Mouse (Mus musculus) adrenal gland, adult (tissue): ENCODE results near the gene Qpct.

Source experiments
- DNase-seq, 2 experiments: peaks; one replicate each; pipeline ENCODE4 v3.0.0; 2022 to 2023; ENCODE audit warnings: low spot score in 1 of 2; ENCODE audit not compliant: inconsistent age in 2 of 2

Qpct gene

DNA sequence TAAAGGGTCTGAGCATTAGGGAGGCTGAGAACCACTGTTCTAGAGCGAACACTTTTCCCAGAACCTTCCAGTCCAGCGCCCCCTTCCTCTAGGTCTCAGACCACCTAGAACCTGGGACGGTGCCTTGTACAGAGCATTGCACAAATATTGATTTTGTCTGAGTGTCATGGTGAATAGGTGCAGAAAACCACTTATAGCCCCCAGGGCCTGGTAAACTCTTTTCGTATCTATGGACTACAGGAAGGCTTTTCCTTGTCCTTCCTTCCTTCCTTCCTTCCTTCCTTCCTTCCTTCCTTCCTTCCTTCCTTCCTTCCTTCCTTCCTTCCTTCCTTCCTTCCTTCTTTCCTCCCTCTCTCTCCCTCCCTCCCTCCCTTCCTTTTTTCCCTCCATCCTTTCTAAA is at the start of gene Qpct:
Gene Qpct, plus strand, starts transcription at position 301 of the 400 bp plus-strand sequence.
- DNase-seq = no peak

GRCm38 (mm10) chr17:79013625-79014024 is 38.1 kb upstream of the Qpct start:
- DNase-seq = no peak

- DNase-seq = no peak
These were observed 36.6 kb upstream of the Qpct start for GRCm38 (mm10) chr17:79014911-79015685.

DNA sequence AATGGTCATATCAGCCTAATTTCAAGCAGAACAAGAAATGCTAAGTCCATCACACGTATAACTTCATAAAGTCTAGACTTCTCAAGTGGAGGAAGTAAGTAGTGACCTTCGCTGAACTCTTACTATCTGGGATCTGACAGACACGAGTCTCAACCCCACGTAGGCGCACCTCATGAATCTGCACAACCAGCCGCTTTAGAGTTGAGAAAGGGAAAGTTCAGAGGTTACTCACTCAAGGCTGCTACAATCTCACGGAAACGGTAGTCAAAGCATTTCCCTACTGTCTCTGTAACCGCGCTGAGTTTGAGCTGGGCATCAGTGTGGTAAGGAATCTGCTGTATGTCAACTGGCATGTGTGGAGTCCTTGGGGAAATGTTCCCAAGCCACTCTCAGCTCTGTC is 35.9 kb upstream of the Qpct start:
- DNase-seq = no peak

- DNase-seq = peak in 1 of 2 experiments; percentile 51
These were observed 33.3 kb upstream of the Qpct start for GRCm38 (mm10) chr17:79018422-79018821.

DNA sequence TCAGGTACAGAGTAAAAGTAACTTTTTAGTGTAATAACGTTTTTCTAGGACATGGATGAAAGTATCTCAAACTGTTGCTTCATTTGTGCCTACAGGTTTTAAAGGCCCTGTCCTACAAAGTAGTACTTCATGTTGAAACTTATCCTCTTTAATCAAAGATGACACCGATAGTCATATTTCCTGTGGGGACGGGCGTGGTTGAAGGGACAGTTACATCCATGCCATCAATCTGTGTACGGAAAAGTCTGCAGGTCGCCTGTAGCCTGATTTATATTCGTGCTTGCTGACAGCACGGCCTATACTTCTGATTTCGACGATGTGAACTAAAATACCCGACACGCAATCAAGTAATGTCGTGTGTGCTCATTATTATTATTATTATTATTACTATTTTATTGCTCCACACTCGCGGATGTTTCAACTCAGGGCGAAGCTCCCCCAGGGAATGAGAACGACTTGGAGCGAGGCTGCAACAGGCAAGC is 31.9 kb upstream of the Qpct start:
- peak; percentile 19 to 72 for DNase-seq

DNA sequence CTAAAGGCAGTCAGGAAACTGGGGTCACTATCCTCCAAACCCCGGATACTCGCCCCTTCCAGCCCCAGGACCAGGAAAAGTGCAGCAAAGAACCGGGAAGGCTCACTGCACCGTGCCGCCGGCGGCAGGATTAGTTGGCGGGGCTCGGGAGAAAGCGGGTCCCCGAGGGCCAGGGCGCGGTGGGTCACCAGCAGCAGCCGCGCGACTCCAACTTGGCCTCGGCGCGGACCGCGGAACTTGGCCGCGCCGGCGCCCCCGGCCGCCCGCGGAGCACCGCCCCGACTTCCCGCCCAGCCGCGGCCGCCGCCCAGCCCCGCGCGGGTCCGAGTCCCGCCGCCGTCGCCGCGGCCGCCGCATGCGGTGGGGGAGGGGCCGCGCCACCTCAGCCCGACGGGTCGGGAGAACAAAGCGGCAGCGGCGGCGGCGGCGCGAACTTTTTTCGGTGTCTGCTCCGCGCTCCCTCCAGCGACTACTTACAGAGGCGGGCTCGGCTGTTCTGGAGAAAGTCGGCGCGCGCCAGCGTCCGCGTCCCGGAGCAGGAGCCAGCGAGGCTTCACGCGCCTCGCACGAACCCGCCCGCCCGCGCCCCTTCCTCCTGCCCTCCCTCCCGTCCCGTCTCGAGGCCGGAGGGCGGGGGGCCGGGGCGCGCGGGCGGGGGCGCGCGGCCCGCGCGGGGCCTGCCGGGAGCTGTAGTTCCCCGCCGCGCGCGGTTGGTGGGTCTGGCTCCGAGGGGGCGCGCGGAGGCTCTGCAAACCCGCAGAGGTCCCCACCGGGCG is 31.3 kb upstream of the Qpct start, which contains the start of gene Prkd3:
Gene Prkd3, minus strand, starts transcription at position 609 of the 776 bp plus-strand sequence.
- peak; percentile 72 to 90 for DNase-seq

DNA sequence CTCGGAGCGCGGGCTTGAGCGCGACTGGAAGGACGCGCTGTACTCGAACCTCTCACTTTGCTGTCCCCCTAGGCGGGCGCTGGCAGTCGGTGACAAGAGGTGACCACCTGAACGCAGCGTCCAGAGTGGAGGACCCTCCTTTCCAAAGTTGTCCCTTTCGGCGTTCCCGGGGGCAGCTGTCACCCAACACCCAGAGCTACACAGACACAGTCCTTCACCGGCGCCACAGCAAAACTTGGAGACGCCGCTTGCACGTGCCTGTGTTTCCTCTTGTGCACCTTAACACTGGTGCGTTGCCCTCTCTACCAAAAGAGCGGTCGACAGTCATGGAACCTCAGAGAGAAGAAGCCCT is 30.7 kb upstream of the Qpct start:
- DNase-seq = no peak

DNA sequence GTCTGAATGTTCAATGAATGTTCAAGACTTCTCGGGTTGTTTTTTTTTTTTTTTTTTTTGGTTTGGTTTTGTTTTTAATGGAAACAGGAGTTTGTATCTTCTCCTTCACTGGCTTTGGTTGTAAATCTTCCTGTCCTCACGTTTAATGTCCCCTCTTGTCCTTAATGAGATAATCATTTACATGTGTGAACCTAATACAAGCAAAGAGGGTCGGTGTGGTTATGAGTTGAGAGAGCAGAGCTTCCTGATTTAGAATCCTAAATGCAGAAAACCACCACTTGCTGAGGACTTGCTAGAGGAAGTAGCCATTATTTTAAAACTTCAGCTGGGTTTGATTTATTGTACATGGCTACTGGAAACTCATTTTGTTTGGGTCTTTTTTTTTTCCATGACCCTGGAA is 29.0 kb upstream of the Qpct start:
- DNase-seq = no peak

DNA sequence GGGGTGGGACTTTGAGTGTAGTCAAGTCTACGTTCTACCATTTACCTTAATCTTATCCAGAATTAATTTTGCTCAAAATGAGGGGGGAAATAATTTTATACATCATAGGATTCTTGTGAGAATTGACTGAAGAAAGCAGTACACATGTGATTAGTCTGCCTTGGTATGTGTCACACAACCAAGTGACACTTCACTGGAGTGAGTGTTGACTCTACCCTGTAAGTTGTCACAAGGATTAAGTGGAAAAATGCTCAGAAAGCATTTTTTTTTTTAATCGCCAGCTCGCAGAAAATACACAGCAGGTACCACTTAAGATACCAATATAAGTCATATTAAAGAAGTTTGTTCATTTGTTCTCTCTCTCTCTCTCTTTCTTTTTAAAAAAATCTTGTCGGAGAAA is 27.2 kb upstream of the Qpct start:
- no peak for DNase-seq

- no peak for DNase-seq
These were observed 22.5 kb upstream of the Qpct start for GRCm38 (mm10) chr17:79029226-79029625.

GRCm38 (mm10) chr17:79031569-79031968 is 20.1 kb upstream of the Qpct start:
- no peak for DNase-seq

GRCm38 (mm10) chr17:79032782-79033181 is 18.9 kb upstream of the Qpct start:
- DNase-seq = no peak

GRCm38 (mm10) chr17:79039660-79040059 is 12.0 kb upstream of the Qpct start:
- no peak for DNase-seq

GRCm38 (mm10) chr17:79043705-79044104 is 8.0 kb upstream of the Qpct start:
- no peak for DNase-seq

GRCm38 (mm10) chr17:79052088-79052812 is 544 bp downstream of the Qpct start:
- DNase-seq = peak; percentile 59 to 81

DNA sequence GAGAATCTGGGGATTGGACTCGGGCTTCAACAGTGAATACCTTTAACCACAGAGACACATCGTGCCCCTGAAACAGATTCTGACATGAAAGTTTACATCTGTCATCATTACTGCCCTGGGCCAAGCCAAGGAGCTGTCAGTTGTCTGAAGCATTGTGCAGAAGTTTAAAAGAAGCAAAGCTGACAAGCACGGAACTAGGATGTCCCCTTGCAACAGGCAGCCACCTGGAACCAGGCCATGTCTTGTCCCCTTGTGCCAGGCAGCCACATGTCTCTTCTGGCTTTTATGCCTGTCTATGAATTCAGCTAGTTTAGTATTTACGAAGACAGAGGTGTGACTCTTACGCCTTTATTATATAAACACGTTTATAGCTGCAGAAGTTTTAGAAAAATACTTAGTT is 6.6 kb downstream of the Qpct start:
- DNase-seq = no peak

GRCm38 (mm10) chr17:79060221-79060620 is 8.5 kb downstream of the Qpct start:
- DNase-seq = no peak

- DNase-seq = peak in 1 of 2 experiments; percentile 29
These were observed 12.5 kb downstream of the Qpct start for GRCm38 (mm10) chr17:79064250-79064649.

DNA sequence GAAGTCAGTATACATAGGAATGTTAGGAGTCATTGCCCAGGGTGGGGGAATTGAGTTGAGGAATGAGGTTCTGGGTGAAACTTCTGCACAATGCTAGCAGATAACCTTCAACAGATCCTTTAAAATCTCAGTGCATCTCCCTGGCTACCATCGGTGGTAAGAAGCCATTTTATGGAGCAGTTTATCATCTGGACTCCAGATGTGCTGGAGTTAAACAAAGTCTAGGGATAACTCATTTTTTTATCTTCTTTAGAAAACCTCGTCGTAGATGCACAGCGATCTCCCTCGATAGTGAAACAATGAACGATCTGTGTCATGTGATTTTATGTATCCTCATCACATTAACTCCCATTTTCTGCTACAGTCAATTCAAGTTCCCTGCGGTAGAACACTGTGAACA is 16.9 kb downstream of the Qpct start:
- peak in 1 of 2 experiments; percentile 7 for DNase-seq

- DNase-seq = peak in 1 of 2 experiments; percentile 14
These were observed 17.3 kb downstream of the Qpct start for GRCm38 (mm10) chr17:79069019-79069418.
